Mouse (Mus musculus): ENCODE measurements around the gene Phactr3. TPM values are rescaled to one million over a fixed set of nuclear protein-coding genes. Genes with fewer than 3 reads are reported as not detected.

Gene Phactr3
- total and polyA plus RNA-seq, 2 experiments from 2014 or later, result 97.8 to 152 TPM

GRCm38 (mm10) chr2:178149312-178149711 is 30.5 kb downstream of the Phactr3 start:
- DNase-seq (no peak), ATAC-seq (no peak)
- no peak overlapping the region for H3K9ac ChIP-seq
- H3K4me2 ChIP-seq (ENCODE audit: low read depth), result no peak overlapping the region
- peaks cover 10% of the 10 kb centered on the region for H3K36me3 ChIP-seq (ENCODE audit: insufficient read depth)
- no peaks in the 10 kb centered on the region for H3K9me3 ChIP-seq (ENCODE audit: low read length)
- no peak overlapping the region for H3K4me3 ChIP-seq (ENCODE audit: low read depth, low read length)
- no peak for TF ChIP-seq CTCF (IDR thresholded peaks at IDR 0.05; ENCODE audit: low read depth)
- peaks cover 13% of the 10 kb centered on the region for H3K4me1 ChIP-seq (ENCODE audit: insufficient read depth)
- 73% methylated on average over 1 of the region's 1 CpGs for WGBS
- no peak overlapping the region for H3K27ac ChIP-seq (ENCODE audit: low read depth, low read length)
- no peaks in the 10 kb centered on the region for H3K27me3 ChIP-seq (ENCODE audit: insufficient read depth, low read length)

GRCm38 (mm10) chr2:178150697-178151096 is 31.9 kb downstream of the Phactr3 start:
- 84% methylated on average over 5 of the region's 5 CpGs for WGBS
- no peak for TF ChIP-seq CTCF (IDR thresholded peaks at IDR 0.05; ENCODE audit: low read depth)
- Histone ChIP-seq H3K9ac (no peak overlapping the region), H3K9me3 (ENCODE audit: low read length) (no peaks in the 10 kb centered on the region), H3K27ac (ENCODE audit: low read depth, low read length) (no peak overlapping the region), H3K4me1 (ENCODE audit: insufficient read depth) (peaks cover 8% of the 10 kb centered on the region), H3K27me3 (ENCODE audit: insufficient read depth, low read length) (no peaks in the 10 kb centered on the region), H3K4me2 (ENCODE audit: low read depth) (no peak overlapping the region), H3K36me3 (ENCODE audit: insufficient read depth) (peaks cover 10% of the 10 kb centered on the region), H3K4me3 (ENCODE audit: low read depth, low read length) (no peak overlapping the region)
- DNase-seq (no peak), ATAC-seq (no peak)

GRCm38 (mm10) chr2:178153601-178154000 is 34.8 kb downstream of the Phactr3 start:
- WGBS, result 92% methylated on average over 2 of the region's 2 CpGs
- Histone ChIP-seq H3K9me3 (ENCODE audit: low read length) (no peaks in the 10 kb centered on the region), H3K36me3 (ENCODE audit: insufficient read depth) (peaks cover 6% of the 10 kb centered on the region), H3K4me3 (ENCODE audit: low read depth, low read length) (no peak overlapping the region), H3K4me1 (ENCODE audit: insufficient read depth) (peaks cover 8% of the 10 kb centered on the region), H3K27ac (ENCODE audit: low read depth, low read length) (peak overlapping the region; percentile 69), H3K4me2 (ENCODE audit: low read depth) (no peak overlapping the region), H3K27me3 (ENCODE audit: insufficient read depth, low read length) (no peaks in the 10 kb centered on the region), H3K9ac (0 out of 2 replicates have a peak overlapping the region, but pooled peaks have one; percentile 18)
- TF ChIP-seq CTCF (IDR thresholded peaks at IDR 0.05; ENCODE audit: low read depth), result no peak
- DNase-seq, result no peak
- ATAC-seq, result no peak

- 0 out of 2 replicates have a peak overlapping the region, but pooled peaks have one; percentile 18 for H3K9ac ChIP-seq
- no peaks in the 10 kb centered on the region for H3K27me3 ChIP-seq (ENCODE audit: insufficient read depth, low read length)
- H3K27ac ChIP-seq (ENCODE audit: low read depth, low read length), result peak overlapping the region; percentile 69
- H3K4me1 ChIP-seq (ENCODE audit: insufficient read depth), result peaks cover 8% of the 10 kb centered on the region
- H3K4me2 ChIP-seq (ENCODE audit: low read depth), result no peak overlapping the region
- peaks cover 6% of the 10 kb centered on the region; the same call in 1 of the 2 replicates for H3K36me3 ChIP-seq (ENCODE audit: insufficient read depth)
- 39% methylated on average over 5 of the region's 5 CpGs for WGBS
- ATAC-seq (peak; percentile 51; the same call in 1 of the 2 replicates), DNase-seq (peak; percentile 36)
- no peak overlapping the region for H3K4me3 ChIP-seq (ENCODE audit: low read depth, low read length)
- no peaks in the 10 kb centered on the region for H3K9me3 ChIP-seq (ENCODE audit: low read length)
- TF ChIP-seq CTCF (IDR thresholded peaks at IDR 0.05; ENCODE audit: low read depth), result no peak
Measured at GRCm38 (mm10) chr2:178154129-178154528, 35.4 kb downstream of the Phactr3 start.

GRCm38 (mm10) chr2:178154576-178154975 is 35.8 kb downstream of the Phactr3 start:
- 17% methylated on average over 4 of the region's 4 CpGs for WGBS
- H3K9me3 ChIP-seq (ENCODE audit: low read length), result no peaks in the 10 kb centered on the region
- peak; percentile 28 for DNase-seq

GRCm38 (mm10) chr2:178155176-178155916 is 36.6 kb downstream of the Phactr3 start:
- WGBS, result 74% methylated on average over 8 of the region's 8 CpGs
- Histone ChIP-seq H3K9me3 (ENCODE audit: low read length) (no peaks in the 10 kb centered on the region), H3K27me3 (ENCODE audit: insufficient read depth, low read length) (no peaks in the 10 kb centered on the region), H3K9ac (no peak overlapping the region), H3K27ac (ENCODE audit: low read depth, low read length) (no peak overlapping the region), H3K4me1 (ENCODE audit: insufficient read depth) (peaks cover 8% of the 10 kb centered on the region), H3K36me3 (ENCODE audit: insufficient read depth) (peaks cover 6% of the 10 kb centered on the region; the same call in 1 of the 2 replicates), H3K4me2 (ENCODE audit: low read depth) (no peak overlapping the region), H3K4me3 (ENCODE audit: low read depth, low read length) (no peak overlapping the region)
- DNase-seq, result no peak
- no peak for TF ChIP-seq CTCF (IDR thresholded peaks at IDR 0.05; ENCODE audit: low read depth)
- ATAC-seq, result no peak

More at GRCm38 (mm10) chr2:178154576-178154975, 35.8 kb downstream of the Phactr3 start:
- TF ChIP-seq CTCF (IDR thresholded peaks at IDR 0.05; ENCODE audit: low read depth), result no peak
- Histone ChIP-seq H3K36me3 (ENCODE audit: insufficient read depth) (peaks cover 6% of the 10 kb centered on the region; the same call in 1 of the 2 replicates), H3K27me3 (ENCODE audit: insufficient read depth, low read length) (no peaks in the 10 kb centered on the region), H3K27ac (ENCODE audit: low read depth, low read length) (peak overlapping the region; percentile 69), H3K4me1 (ENCODE audit: insufficient read depth) (peaks cover 8% of the 10 kb centered on the region), H3K4me3 (ENCODE audit: low read depth, low read length) (no peak overlapping the region), H3K9ac (0 out of 2 replicates have a peak overlapping the region, but pooled peaks have one; percentile 18), H3K4me2 (ENCODE audit: low read depth) (no peak overlapping the region)
- ATAC-seq, result peak; percentile 73

- WGBS, result 68% methylated on average over 1 of the region's 1 CpGs
- Histone ChIP-seq H3K27me3 (ENCODE audit: insufficient read depth, low read length) (no peaks in the 10 kb centered on the region), H3K4me3 (ENCODE audit: low read depth, low read length) (no peak overlapping the region), H3K9ac (no peak overlapping the region), H3K4me2 (ENCODE audit: low read depth) (no peak overlapping the region), H3K9me3 (ENCODE audit: low read length) (no peaks in the 10 kb centered on the region), H3K36me3 (ENCODE audit: insufficient read depth) (peaks cover 6% of the 10 kb centered on the region; the same call in 1 of the 2 replicates), H3K27ac (ENCODE audit: low read depth, low read length) (no peak overlapping the region), H3K4me1 (ENCODE audit: insufficient read depth) (peaks cover 8% of the 10 kb centered on the region)
- no peak for ATAC-seq
- no peak for TF ChIP-seq CTCF (IDR thresholded peaks at IDR 0.05; ENCODE audit: low read depth)
- DNase-seq, result no peak
Measured at GRCm38 (mm10) chr2:178155917-178156282, 37.1 kb downstream of the Phactr3 start.

Measured in forebrain, postnatal 0 days (tissue).